Mouse (Mus musculus) cortical plate, adult 2 months (tissue): ENCODE data around the gene Gm21969.

ENCODE experiments used
- CTCF ChIP-seq: fragments of 200-500 bp; IDR thresholded peaks from 2 replicates; pipeline ENCODE4 v1.5.1; 2011; ENCODE audit warnings: mild to moderate bottlenecking, control low read depth, low read length; ENCODE audit not compliant: insufficient read depth; ENCODE audit errors: extremely low read depth
- POLR2A ChIP-seq: fragments of 200-500 bp; IDR thresholded peaks from 2 replicates; pipeline ENCODE4 v1.6.1; 2011; ENCODE audit warnings: mild to moderate bottlenecking, low read length, control low read depth; ENCODE audit not compliant: insufficient read depth; ENCODE audit errors: extremely low read depth

DNA sequence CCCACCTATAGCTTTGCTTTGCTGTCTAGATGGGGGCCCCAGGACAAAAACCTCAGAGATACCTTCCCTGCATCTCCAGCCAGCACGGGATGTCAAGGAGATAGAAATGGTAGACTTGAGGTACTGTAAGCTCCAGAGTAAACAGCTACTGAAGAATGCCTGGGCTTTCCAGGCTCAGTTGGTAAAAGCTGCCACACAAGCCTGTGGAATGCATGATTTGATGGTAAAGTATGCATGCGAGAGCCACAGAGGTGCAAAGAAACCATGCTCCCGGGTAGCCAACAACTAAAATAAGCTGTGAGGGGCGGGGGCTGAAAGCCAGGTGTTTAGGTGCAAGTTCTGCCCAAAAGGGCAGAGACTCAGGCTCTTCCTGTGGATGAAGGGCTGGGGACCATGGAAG, 99.9 kb downstream of the Gm21969 start:
- TF ChIP-seq POLR2A: no peak
- TF ChIP-seq CTCF: no peak
